Mouse (Mus musculus) MEL (cell line): Measurements from ENCODE around the gene Spint2. TPM values are rescaled to one million over a fixed set of nuclear protein-coding genes. Genes with fewer than 3 reads are reported as not detected.

Experiments
- DNase-seq: peaks from one replicate; pipeline ENCODE4 v3.0.0; 2011; ENCODE audit warnings: low read depth, low spot score
- H3K27ac ChIP-seq: 2 replicates; pipeline ENCODE4 v1.5.1; 2012; ENCODE audit warnings: low read depth, mild to moderate bottlenecking, control low read depth, low read length, moderate library complexity; ENCODE audit not compliant: control insufficient read depth
- H3K27me3 ChIP-seq, 2 experiments: fragments of 150-350 bp in 1 of 2; sonication (generic) in 1 of 2; 2 replicates each; pipeline ENCODE4 v1.6.1; 2012; ENCODE audit warnings: low read length in 2 of 2, mild to moderate bottlenecking in 2 of 2, improper control_type of control experiment in 1 of 2, moderate library complexity in 1 of 2; ENCODE audit not compliant: insufficient read depth in 2 of 2, control insufficient read depth in 1 of 2
- H3K36me3 ChIP-seq, 2 experiments: 2 replicates each; pipeline ENCODE4 v1.6.1; 2012 to 2014; ENCODE audit warnings: low read length in 2 of 2, improper control_type of control experiment in 1 of 2, inconsistent platforms in 1 of 2, mild to moderate bottlenecking in 1 of 2; ENCODE audit not compliant: insufficient read depth in 2 of 2, control insufficient read depth in 1 of 2
- H3K4me1 ChIP-seq, 2 experiments: fragments of 150-350 bp in 1 of 2; sonication (generic) in 1 of 2; 2 replicates each; pipeline ENCODE4 v1.6.1; 2012; ENCODE audit warnings: low read length in 2 of 2, improper control_type of control experiment in 1 of 2, mild to moderate bottlenecking in 1 of 2; ENCODE audit not compliant: insufficient read depth in 2 of 2, control insufficient read depth in 1 of 2
- H3K4me3 ChIP-seq, 2 experiments: fragments of 150-350 bp in 1 of 2; sonication (generic) in 1 of 2; 2 replicates each; pipeline ENCODE4 v1.5.1; 2012; ENCODE audit warnings: low read depth in 2 of 2, low read length in 2 of 2, mild to moderate bottlenecking in 2 of 2, moderate library complexity in 2 of 2, control low read depth in 1 of 2, improper control_type of control experiment in 1 of 2; ENCODE audit not compliant: control insufficient read depth in 1 of 2, insufficient read depth in 1 of 2
- H3K79me2 ChIP-seq: 2 replicates; pipeline ENCODE4 v1.6.1; 2012; ENCODE audit warnings: mild to moderate bottlenecking, low read length, moderate library complexity; ENCODE audit not compliant: control insufficient read depth, poor library complexity, insufficient read depth
- H3K9ac ChIP-seq: 2 replicates; pipeline ENCODE4 v1.6.1; 2012; ENCODE audit warnings: low read depth, mild to moderate bottlenecking, control low read depth, low read length, moderate library complexity; ENCODE audit not compliant: control insufficient read depth, poor library complexity, severe bottlenecking
- H3K9me3 ChIP-seq: fragments of 150-350 bp; sonication (generic); replicated peaks from 2 replicates; pipeline ENCODE4 v1.6.1; 2012; ENCODE audit warnings: mild to moderate bottlenecking, low read length, improper control_type of control experiment, moderate library complexity; ENCODE audit not compliant: insufficient read depth
- BHLHE40 ChIP-seq: IDR thresholded peaks from 2 replicates; pipeline ENCODE4 v1.6.1; 2012; ENCODE audit warnings: low read depth, mild to moderate bottlenecking, inconsistent platforms, low read length, improper control_type of control experiment, borderline replicate concordance
- CHD1 ChIP-seq: IDR thresholded peaks from 2 replicates; pipeline ENCODE4 v1.6.1; 2012; ENCODE audit warnings: low read depth, mild to moderate bottlenecking, inconsistent platforms, low read length, improper control_type of control experiment
- CHD2 ChIP-seq: IDR thresholded peaks from 2 replicates; pipeline ENCODE4 v1.6.1; 2011; ENCODE audit warnings: low read length, improper control_type of control experiment
- ELF1 ChIP-seq: IDR thresholded peaks from 2 replicates; pipeline ENCODE4 v1.6.1; 2014; ENCODE audit warnings: low read depth, mild to moderate bottlenecking, inconsistent platforms, low read length, improper control_type of control experiment, moderate library complexity
- EP300 ChIP-seq, 2 experiments: IDR thresholded peaks; 2 replicates each; pipeline ENCODE4 v1.6.1; 2011; ENCODE audit warnings: improper control_type of control experiment in 2 of 2, low read length in 2 of 2, low read depth in 1 of 2, mild to moderate bottlenecking in 1 of 2
- ETS1 ChIP-seq: IDR thresholded peaks from 2 replicates; pipeline ENCODE4 v1.6.1; 2012; ENCODE audit warnings: low read depth, mild to moderate bottlenecking, inconsistent platforms, low read length, improper control_type of control experiment, moderate library complexity
- GABPA ChIP-seq: IDR thresholded peaks from 2 replicates; pipeline ENCODE4 v1.6.1; 2012; ENCODE audit warnings: low read depth, mild to moderate bottlenecking, inconsistent platforms, low read length, improper control_type of control experiment, moderate library complexity
- GATA1 ChIP-seq: IDR thresholded peaks from 2 replicates; pipeline ENCODE4 v1.6.1; 2011; ENCODE audit warnings: low read depth, low read length, improper control_type of control experiment
- HCFC1 ChIP-seq: IDR thresholded peaks from 2 replicates; pipeline ENCODE4 v1.6.1; 2012; ENCODE audit warnings: low read depth, mild to moderate bottlenecking, inconsistent platforms, low read length, improper control_type of control experiment, moderate library complexity
- JUND ChIP-seq: IDR thresholded peaks from 2 replicates; pipeline ENCODE4 v1.6.1; 2011; ENCODE audit warnings: low read depth, mild to moderate bottlenecking, improper control_type of control experiment, low read length
- MAFK ChIP-seq: IDR thresholded peaks from 2 replicates; pipeline ENCODE4 v1.6.1; 2011; ENCODE audit warnings: low read depth, mild to moderate bottlenecking, low read length, improper control_type of control experiment, borderline replicate concordance
- MAX ChIP-seq: IDR thresholded peaks from 2 replicates; pipeline ENCODE4 v1.6.1; 2011; ENCODE audit warnings: low read length, improper control_type of control experiment
- MAZ ChIP-seq: IDR thresholded peaks from 2 replicates; pipeline ENCODE4 v1.6.1; 2012; ENCODE audit warnings: low read depth, mild to moderate bottlenecking, inconsistent platforms, low read length, improper control_type of control experiment
- MEF2A ChIP-seq: IDR thresholded peaks from 2 replicates; pipeline ENCODE4 v1.6.1; 2014; ENCODE audit warnings: low read depth, mild to moderate bottlenecking, inconsistent platforms, low read length, improper control_type of control experiment; ENCODE audit not compliant: poor library complexity, insufficient replicate concordance, severe bottlenecking; ENCODE audit errors: extremely low read depth
- MXI1 ChIP-seq: IDR thresholded peaks from 2 replicates; pipeline ENCODE4 v1.6.1; 2011; ENCODE audit warnings: mild to moderate bottlenecking, low read depth, low read length, improper control_type of control experiment
- MYC ChIP-seq: IDR thresholded peaks from 2 replicates; pipeline ENCODE4 v1.6.1; 2011; ENCODE audit warnings: low read depth, mild to moderate bottlenecking, low read length, improper control_type of control experiment, moderate library complexity
- NELFE ChIP-seq: IDR thresholded peaks from 2 replicates; pipeline ENCODE4 v1.6.1; 2011; ENCODE audit warnings: low read depth, low read length, improper control_type of control experiment
- NRF1 ChIP-seq: IDR thresholded peaks from 2 replicates; pipeline ENCODE4 v1.6.1; 2014; ENCODE audit warnings: low read depth, mild to moderate bottlenecking, inconsistent platforms, low read length, improper control_type of control experiment, moderate library complexity; ENCODE audit not compliant: poor library complexity, insufficient read depth, severe bottlenecking
- POLR2A ChIP-seq, 2 experiments: IDR thresholded peaks; 2 replicates each; pipeline ENCODE4 v1.6.1; 2011 to 2012; ENCODE audit warnings: low read length in 2 of 2, mild to moderate bottlenecking in 2 of 2, control low read depth in 1 of 2, improper control_type of control experiment in 1 of 2, low read depth in 1 of 2, moderate library complexity in 1 of 2; ENCODE audit not compliant: control insufficient read depth in 1 of 2, insufficient read depth in 1 of 2, poor library complexity in 1 of 2
- POLR2AphosphoS2 ChIP-seq: IDR thresholded peaks from 2 replicates; pipeline ENCODE4 v1.6.1; 2011; ENCODE audit warnings: low read length, improper control_type of control experiment
- POLR2AphosphoS5 ChIP-seq: IDR thresholded peaks from 2 replicates; pipeline ENCODE4 v1.6.1; 2012; ENCODE audit warnings: low read depth, borderline replicate concordance, mild to moderate bottlenecking, inconsistent platforms, low read length, moderate library complexity, mixed read lengths
- RAD21 ChIP-seq: IDR thresholded peaks from 2 replicates; pipeline ENCODE4 v1.6.1; 2011; ENCODE audit warnings: mild to moderate bottlenecking, low read depth, low read length, improper control_type of control experiment
- RCOR1 ChIP-seq: IDR thresholded peaks from 2 replicates; pipeline ENCODE4 v1.6.1; 2012; ENCODE audit warnings: low read depth, mild to moderate bottlenecking, inconsistent platforms, low read length, improper control_type of control experiment
- SIN3A ChIP-seq: IDR thresholded peaks from 2 replicates; pipeline ENCODE4 v1.6.1; 2012; ENCODE audit warnings: low read length, improper control_type of control experiment, inconsistent platforms
- SMC3 ChIP-seq: IDR thresholded peaks from 2 replicates; pipeline ENCODE4 v1.6.1; 2011; ENCODE audit warnings: low read depth, low read length, improper control_type of control experiment
- TAL1 ChIP-seq: IDR thresholded peaks from 2 replicates; pipeline ENCODE4 v1.6.1; 2012; ENCODE audit warnings: mild to moderate bottlenecking, inconsistent platforms, low read length, moderate library complexity, mixed read lengths
- TBP ChIP-seq: IDR thresholded peaks from 2 replicates; pipeline ENCODE4 v1.8.0; 2011; ENCODE audit warnings: low read depth, low read length, improper control_type of control experiment
- TCF12 ChIP-seq: IDR thresholded peaks from 2 replicates; pipeline ENCODE4 v1.6.1; 2014; ENCODE audit warnings: low read depth, mild to moderate bottlenecking, inconsistent platforms, low read length, improper control_type of control experiment, moderate library complexity
- UBTF ChIP-seq: IDR thresholded peaks from 2 replicates; pipeline ENCODE4 v1.6.1; 2012; ENCODE audit warnings: low read depth, mild to moderate bottlenecking, inconsistent platforms, low read length, improper control_type of control experiment, moderate library complexity, borderline replicate concordance; ENCODE audit not compliant: insufficient read depth
- USF1 ChIP-seq: IDR thresholded peaks from 2 replicates; pipeline ENCODE4 v1.6.1; 2014; ENCODE audit warnings: low read depth, mild to moderate bottlenecking, inconsistent platforms, low read length, improper control_type of control experiment, moderate library complexity
- USF2 ChIP-seq, 2 experiments: IDR thresholded peaks; 2 replicates each; pipeline ENCODE4 v1.6.1; 2011 to 2012; ENCODE audit warnings: improper control_type of control experiment in 2 of 2, low read length in 2 of 2, borderline replicate concordance in 1 of 2, inconsistent platforms in 1 of 2, low read depth in 1 of 2, mild to moderate bottlenecking in 1 of 2; ENCODE audit not compliant: insufficient read depth in 1 of 2
- ZC3H11A ChIP-seq: IDR thresholded peaks from 2 replicates; pipeline ENCODE4 v1.6.1; 2012; ENCODE audit warnings: low read depth, mild to moderate bottlenecking, inconsistent platforms, low read length, improper control_type of control experiment
- ZMIZ1 ChIP-seq: IDR thresholded peaks from 2 replicates; pipeline ENCODE4 v1.6.1; 2012; ENCODE audit warnings: low read depth, mild to moderate bottlenecking, inconsistent platforms, low read length, improper control_type of control experiment, moderate library complexity
- ZNF384 ChIP-seq: IDR thresholded peaks from 2 replicates; pipeline ENCODE4 v1.6.1; 2012; ENCODE audit warnings: low read depth, mild to moderate bottlenecking, inconsistent platforms, low read length, improper control_type of control experiment
- polyA plus RNA-seq, 2 experiments: library from polyadenylated mRNA; stranded (reverse) in 1 of 2; unstranded in 1 of 2; fragments of >175 nt in 1 of 2; fragments of >200 nt in 1 of 2; gene quantifications; 2 replicates each; pipeline versions ENCODE4 v1.2.1 to v1.2.4; 2012; ENCODE audit warnings: low replicate concordance in 2 of 2, low read depth in 1 of 2; ENCODE audit not compliant: insufficient read length in 2 of 2, insufficient read depth in 1 of 2, missing spikeins in 1 of 2
- total RNA-seq: library from RNA; depleted of rRNA; stranded (reverse); fragments of 300-350 nt; gene quantifications from 2 replicates; pipeline ENCODE4 v1.2.3, GENCODE M21; 2012

Spint2 gene
- total and polyA plus RNA-seq, 3 experiments = 78.1 to 131 TPM; not detected in 1

- Histone ChIP-seq H3K27ac (no peak overlapping the region), H3K79me2 (no peaks in the 10 kb centered on the region), H3K9ac (no peak overlapping the region), H3K36me3 (no peaks in the 10 kb centered on the region; a peak in 1 of 4 replicates), H3K4me1 (peaks cover 5 to 12% of the 10 kb centered on the region in 2 experiments; a peak in 1 of 4 replicates), H3K27me3 (no peaks in the 10 kb centered on the region), H3K9me3 (no peaks in the 10 kb centered on the region), H3K4me3 (no peak overlapping the region)
- TF ChIP-seq BHLHE40 (no peak), NELFE (no peak), MAZ (0 out of 2 replicates have a peak, but pooled peaks have one; percentile 59), MAX (no peak), CHD1 (no peak), ZMIZ1 (no peak), MXI1 (no peak), RAD21 (no peak), USF1 (no peak), SIN3A (0 out of 2 replicates have a peak, but pooled peaks have one; percentile 25), MAFK (no peak), TCF12 (no peak), GATA1 (peak; percentile 49), JUND (no peak), POLR2A (IDR thresholded peaks at IDR 0.05; ENCODE audit: control insufficient read depth in 1 of 2, insufficient read depth in 1 of 2, low read depth in 1 of 2, low read length in 2 of 2, poor library complexity in 1 of 2) (no peak), MEF2A (no peak), ELF1 (no peak), ZNF384 (no peak), EP300 (IDR thresholded peaks at IDR 0.05; ENCODE audit: low read depth in 1 of 2, low read length in 2 of 2) (0 out of 4 replicates have a peak, but pooled peaks of 1 of the 2 experiments have one; percentile 43), HCFC1 (no peak), ETS1 (peak; percentile 30; the same call in 1 of the 2 replicates), ZC3H11A (no peak), POLR2AphosphoS2 (no peak), TAL1 (no peak), MYC (no peak), UBTF (no peak), TBP (no peak), USF2 (IDR thresholded peaks at IDR 0.05; ENCODE audit: borderline replicate concordance in 1 of 2, insufficient read depth in 1 of 2, low read depth in 1 of 2, low read length in 2 of 2) (no peak), GABPA (no peak), SMC3 (peak; percentile 17; the same call in 1 of the 2 replicates), NRF1 (no peak), RCOR1 (0 out of 2 replicates have a peak, but pooled peaks have one; percentile 34), POLR2AphosphoS5 (no peak), CHD2 (0 out of 2 replicates have a peak, but pooled peaks have one; percentile 16)
- DNase-seq = peak; percentile 76
Observed at GRCm38 (mm10) chr7:29292458-29293098, 10.9 kb upstream of the Spint2 start.
